Mouse (Mus musculus) midbrain, embryonic 16.5 days (tissue): ENCODE data around the gene Cyp46a1. TPM values are rescaled to one million over a fixed set of nuclear protein-coding genes. Genes with fewer than 3 reads are reported as not detected.

Experiments used
- ATAC-seq: fragments of 200-750 bp; cut with Nextera tagmentation; 2 replicates; pipeline ENCODE4 v1.8.0; 2017; ENCODE audit warnings: moderate TSS enrichment
- H3K27ac ChIP-seq: fragments of 300-500 bp; sonication (generic); 2 replicates; pipeline ENCODE4 v1.5.1; 2014; ENCODE audit warnings: mild to moderate bottlenecking, low read length, mixed read lengths
- H3K27me3 ChIP-seq: fragments of 300-500 bp; sonication (generic); 2 replicates; pipeline ENCODE4 v1.6.1; 2014; ENCODE audit warnings: low read depth, low read length, mixed read lengths; ENCODE audit not compliant: control insufficient read depth, insufficient read depth
- H3K36me3 ChIP-seq: fragments of 300-500 bp; sonication (generic); 2 replicates; pipeline ENCODE4 v1.6.1; 2014; ENCODE audit warnings: mild to moderate bottlenecking, low read length, moderate library complexity, mixed read lengths; ENCODE audit not compliant: control insufficient read depth, insufficient read depth
- H3K4me1 ChIP-seq: fragments of 300-500 bp; sonication (generic); 2 replicates; pipeline ENCODE4 v1.6.1; 2014; ENCODE audit warnings: mild to moderate bottlenecking, low read length, mixed read lengths; ENCODE audit not compliant: control insufficient read depth, insufficient read depth
- H3K4me2 ChIP-seq: fragments of 300-500 bp; sonication (generic); 2 replicates; pipeline ENCODE4 v1.6.1; 2014; ENCODE audit warnings: mild to moderate bottlenecking, low read length, mixed read lengths
- H3K4me3 ChIP-seq: fragments of 300-500 bp; sonication (generic); 2 replicates; pipeline ENCODE4 v1.5.1; 2014; ENCODE audit warnings: low read depth, mild to moderate bottlenecking, low read length, moderate library complexity, mixed read lengths
- H3K9ac ChIP-seq: fragments of 300-500 bp; sonication (generic); 2 replicates; pipeline ENCODE4 v1.6.1; 2014; ENCODE audit warnings: low read depth, low read length, mixed read lengths
- H3K9me3 ChIP-seq: fragments of 300-500 bp; sonication (generic); replicated peaks from 2 replicates; pipeline ENCODE4 v1.6.1; 2014; ENCODE audit warnings: mild to moderate bottlenecking, low read length, mixed read lengths; ENCODE audit not compliant: control insufficient read depth, poor library complexity, severe bottlenecking
- WGBS: fragments of 180-500 bp; shearing (Covaris S2); extraction: QIAGEN DNeasy Blood & Tissue Kit; methylation state at CpG from one replicate; pipeline ENCODE4 v1.1.7; 2014; 5-methylcytosine and 5-hydroxymethylcytosine counted together
- polyA plus RNA-seq: library from polyadenylated mRNA; unstranded; fragments of >200 nt; fragmentation: Nextera tagmentation; extraction: Ambion mirVana; gene quantifications from 2 replicates; pipeline ENCODE4 v1.2.1, GENCODE M21; 2015

Gene Cyp46a1
- 28.1 and 36.2 TPM in 2 replicates for polyA plus RNA-seq

DNA sequence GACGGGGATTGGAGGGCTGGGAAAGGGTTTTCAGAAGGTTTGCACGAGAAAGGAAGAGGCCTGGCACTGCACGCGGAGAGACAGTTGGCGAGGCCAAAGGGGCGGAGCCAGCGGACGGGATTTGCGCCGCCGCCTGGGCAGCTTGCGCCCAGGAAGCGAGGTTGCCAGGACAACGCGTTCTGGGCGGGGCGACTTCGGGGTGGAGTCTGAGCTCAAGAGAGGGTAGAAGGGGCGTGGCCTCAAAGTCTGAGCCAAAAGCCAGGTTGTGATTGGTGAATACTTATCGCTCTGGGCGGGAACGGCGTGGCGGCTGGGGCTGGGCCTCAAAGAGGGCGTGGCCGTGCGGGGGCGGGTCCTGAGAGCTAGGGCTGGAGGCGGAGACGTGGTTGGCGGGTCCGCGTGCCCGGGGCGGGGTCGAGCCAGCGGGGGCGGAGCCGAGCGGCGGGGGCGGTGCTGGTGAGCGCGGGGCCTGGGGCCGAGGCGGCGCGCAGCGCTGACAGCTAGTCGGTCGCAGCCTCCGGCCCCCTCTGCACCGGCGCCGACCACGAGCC lies at the start of gene Cyp46a1:
Gene Cyp46a1 (plus strand): TSS at position 487 of the 551 bp plus-strand sequence.
- H3K9me3 ChIP-seq = no peaks in the 10 kb centered on the region
- peaks cover 2% of the 10 kb centered on the region; the same call in 1 of the 2 replicates for H3K27me3 ChIP-seq
- ATAC-seq = peak; percentile 91
- peak within 1 kb of the TSS; percentile 70 for H3K4me3 ChIP-seq
- H3K4me2 ChIP-seq = peak within 1 kb of the TSS; percentile 93
- peak within 1 kb of the TSS; percentile 78 for H3K27ac ChIP-seq
- H3K4me1 ChIP-seq = peaks cover 13% of the 10 kb centered on the region
- WGBS = under 1% methylated on average over 44 of the region's 56 CpGs
- H3K9ac ChIP-seq = peak within 1 kb of the TSS; percentile 76
- no peaks in the 10 kb centered on the region for H3K36me3 ChIP-seq

GRCm38 (mm10) chr12:108284455-108285224 lies 49.5 kb upstream of the Cyp46a1 start:
- Histone ChIP-seq H3K4me2 (peak overlapping the region; percentile 29; the same call in 1 of the 2 replicates), H3K4me3 (no peak overlapping the region), H3K27ac (peak overlapping the region; percentile 51), H3K9me3 (no peaks in the 10 kb centered on the region), H3K4me1 (peaks cover 18% of the 10 kb centered on the region), H3K36me3 (no peaks in the 10 kb centered on the region), H3K27me3 (no peaks in the 10 kb centered on the region), H3K9ac (no peak overlapping the region)
- 28% methylated on average over 14 of the region's 14 CpGs for WGBS
- ATAC-seq = peak; percentile 63

GRCm38 (mm10) chr12:108285225-108286011 lies 48.8 kb upstream of the Cyp46a1 start:
- Histone ChIP-seq H3K4me2 (peak overlapping the region; percentile 29; the same call in 1 of the 2 replicates), H3K27ac (peak overlapping the region; percentile 51), H3K27me3 (no peaks in the 10 kb centered on the region), H3K4me3 (no peak overlapping the region), H3K4me1 (peaks cover 18% of the 10 kb centered on the region), H3K9me3 (no peaks in the 10 kb centered on the region), H3K9ac (no peak overlapping the region), H3K36me3 (no peaks in the 10 kb centered on the region)
- WGBS = 21% methylated on average over 11 of the region's 11 CpGs
- ATAC-seq = peak; percentile 29; the same call in 1 of the 2 replicates

GRCm38 (mm10) chr12:108286381-108286780 lies 47.8 kb upstream of the Cyp46a1 start:
- WGBS = 83% methylated on average over 4 of the region's 4 CpGs
- Histone ChIP-seq H3K27ac (no peak overlapping the region; the same call in 1 of the 2 replicates), H3K9ac (no peak overlapping the region)

DNA sequence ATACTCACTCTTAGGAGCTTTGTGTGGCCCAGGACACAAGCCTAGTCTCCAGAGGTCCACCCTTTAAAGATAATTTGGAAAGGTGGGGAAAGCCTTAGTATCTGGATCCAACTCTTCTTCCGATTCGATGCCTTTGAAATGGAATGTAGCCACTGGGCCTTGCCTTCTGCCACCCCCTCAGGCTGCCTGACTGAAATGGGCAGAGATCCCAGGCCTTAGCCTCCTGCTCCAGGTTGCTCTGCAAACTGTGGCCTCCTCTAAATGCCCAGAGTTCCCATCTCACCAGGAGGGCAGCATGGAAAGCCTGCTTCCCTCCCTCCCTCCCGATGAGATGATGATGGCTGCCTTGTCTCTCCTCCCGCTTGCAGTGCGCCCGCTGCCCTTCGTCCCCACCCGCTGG lies 47.2 kb upstream of the Cyp46a1 start:
- Histone ChIP-seq H3K9ac (no peak overlapping the region), H3K4me1 (peaks cover 18% of the 10 kb centered on the region), H3K4me2 (no peak overlapping the region), H3K4me3 (no peak overlapping the region), H3K27me3 (no peaks in the 10 kb centered on the region), H3K9me3 (no peaks in the 10 kb centered on the region), H3K27ac (no peak overlapping the region), H3K36me3 (no peaks in the 10 kb centered on the region)
- no peak for ATAC-seq
- 94% methylated on average over 8 of the region's 8 CpGs for WGBS

More at GRCm38 (mm10) chr12:108286381-108286780, 47.8 kb upstream of the Cyp46a1 start:
- Histone ChIP-seq H3K9me3 (no peaks in the 10 kb centered on the region), H3K4me1 (peaks cover 18% of the 10 kb centered on the region), H3K36me3 (no peaks in the 10 kb centered on the region), H3K4me3 (no peak overlapping the region), H3K4me2 (no peak overlapping the region), H3K27me3 (no peaks in the 10 kb centered on the region)
- no peak for ATAC-seq

DNA sequence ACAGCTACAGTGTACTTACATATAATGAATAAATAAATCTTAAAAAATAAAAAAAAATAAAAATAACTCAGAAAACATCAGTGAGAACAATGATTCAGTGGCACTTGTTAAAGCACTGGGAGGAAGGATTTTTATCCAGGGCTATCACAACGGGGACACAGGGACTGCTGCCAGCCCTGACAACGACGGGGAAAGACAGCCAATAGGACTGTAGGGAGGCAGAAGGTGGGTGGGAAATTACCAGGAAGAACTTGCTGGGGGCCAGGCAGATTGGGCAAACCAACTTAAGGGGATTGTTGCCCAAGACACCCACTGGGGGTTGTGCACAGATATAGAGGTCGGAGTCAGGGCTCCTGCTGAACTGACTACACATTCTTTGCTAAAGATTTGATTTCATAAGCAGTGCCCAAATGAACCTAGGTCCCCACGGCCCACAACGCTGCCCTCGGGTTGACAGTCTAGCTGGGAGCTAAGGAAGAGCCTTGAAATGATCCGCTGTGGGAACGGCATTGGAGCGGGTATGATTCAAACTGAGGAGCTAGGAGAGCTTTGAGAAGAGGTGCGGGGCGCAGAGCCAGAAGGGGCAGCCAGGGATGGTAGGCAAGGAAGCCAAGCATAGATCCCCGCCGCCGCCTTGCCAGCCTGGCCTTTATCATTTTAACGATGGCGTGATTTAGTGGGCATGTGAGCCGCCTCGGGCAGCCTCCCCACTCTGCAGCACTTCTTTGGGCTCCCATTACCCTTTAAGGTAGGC lies 45.9 kb upstream of the Cyp46a1 start:
- no peak overlapping the region for H3K27ac ChIP-seq
- no peak overlapping the region for H3K4me2 ChIP-seq
- no peak for ATAC-seq
- no peaks in the 10 kb centered on the region for H3K27me3 ChIP-seq
- no peak overlapping the region for H3K9ac ChIP-seq
- peaks cover 22% of the 10 kb centered on the region for H3K4me1 ChIP-seq
- no peaks in the 10 kb centered on the region for H3K9me3 ChIP-seq
- no peaks in the 10 kb centered on the region for H3K36me3 ChIP-seq
- H3K4me3 ChIP-seq = no peak overlapping the region
- 77% methylated on average over 19 of the region's 19 CpGs for WGBS

- peak; percentile 80 for ATAC-seq
- Histone ChIP-seq H3K4me1 (0 out of 2 replicates have a peak, but pooled peaks cover 4% of the 10 kb centered on the region), H3K9me3 (no peaks in the 10 kb centered on the region), H3K27ac (no peak overlapping the region), H3K4me2 (peak overlapping the region; percentile 44), H3K27me3 (no peaks in the 10 kb centered on the region), H3K9ac (no peak overlapping the region), H3K4me3 (no peak overlapping the region), H3K36me3 (no peaks in the 10 kb centered on the region)
- 11% methylated on average over 9 of the region's 9 CpGs for WGBS
Observed at GRCm38 (mm10) chr12:108292419-108292818, 41.8 kb upstream of the Cyp46a1 start.

- Histone ChIP-seq H3K36me3 (no peaks in the 10 kb centered on the region), H3K9ac (no peak overlapping the region), H3K4me2 (peak overlapping the region; percentile 44), H3K4me3 (no peak overlapping the region), H3K27me3 (no peaks in the 10 kb centered on the region), H3K9me3 (no peaks in the 10 kb centered on the region), H3K4me1 (0 out of 2 replicates have a peak, but pooled peaks cover 4% of the 10 kb centered on the region), H3K27ac (no peak overlapping the region)
- 5% methylated on average over 8 of the region's 8 CpGs for WGBS
- ATAC-seq = peak; percentile 40; the same call in 1 of the 2 replicates
Observed at GRCm38 (mm10) chr12:108292957-108293356, 41.2 kb upstream of the Cyp46a1 start.
